Comparison of ENCODE assay signal across 8 mouse cellular contexts in genomic region chr2:27813370-27813769, GRCm38 (mm10).
DNase-seq lines count a peak whose midpoint lies in the region; ATAC-seq and TF ChIP-seq lines count a peak whose summit lies in the region.

No protein-coding gene starts in this region.

- WGBS in hindbrain, embryonic 11.5 days: 57% methylated on average over 6 of the region's 6 CpGs
- 60% methylated on average over 6 of the region's 6 CpGs for WGBS in hindbrain, embryonic 16.5 days
- WGBS in limb, embryonic 13.5 days: 17% methylated on average over 6 of the region's 6 CpGs

- intact Hi-C loops in gastrocnemius, adult 2 months (cut with DNase I): no loop called here

- no peak overlapping the region for H3K27ac ChIP-seq in hindbrain, embryonic 11.5 days (ENCODE audit: low read depth, low read length)
- no peak overlapping the region for H3K27ac ChIP-seq in hindbrain, embryonic 16.5 days (ENCODE audit: low read depth, low read length)
- H3K27ac ChIP-seq in gastrocnemius, adult 2 months: no peak overlapping the region
- peak overlapping the region; percentile 84 for H3K27ac ChIP-seq in limb, embryonic 13.5 days
- no peak overlapping the region for H3K27ac ChIP-seq in layer of hippocampus, adult 2 months

- H3K9me3 ChIP-seq in hindbrain, embryonic 11.5 days (ENCODE audit: control insufficient read depth, low read length): no peaks in the 10 kb centered on the region
- no peaks in the 10 kb centered on the region for H3K9me3 ChIP-seq in hindbrain, embryonic 16.5 days (ENCODE audit: control insufficient read depth, low read length)
- 0 out of 2 replicates have a peak, but pooled peaks cover under 1% of the 10 kb centered on the region for H3K9me3 ChIP-seq in limb, embryonic 13.5 days

- H3K27me3 ChIP-seq in hindbrain, embryonic 11.5 days (ENCODE audit: control insufficient read depth, insufficient read depth, low read length): no peaks in the 10 kb centered on the region
- no peaks in the 10 kb centered on the region for H3K27me3 ChIP-seq in hindbrain, embryonic 16.5 days (replicated peaks; ENCODE audit: control insufficient read depth, insufficient read depth, low read length)
- H3K27me3 ChIP-seq in limb, embryonic 13.5 days: no peaks in the 10 kb centered on the region

- TF ChIP-seq CTCF in gastrocnemius, adult 2 months (IDR thresholded peaks at IDR 0.05): no peak
- no peak for TF ChIP-seq CTCF in layer of hippocampus, adult 2 months (conservative IDR thresholded peaks at IDR 0.05)

- H3K4me3 ChIP-seq in hindbrain, embryonic 11.5 days (ENCODE audit: low read depth, low read length): no peak overlapping the region
- H3K4me3 ChIP-seq in hindbrain, embryonic 16.5 days (ENCODE audit: low read length): no peak overlapping the region
- no peak overlapping the region for H3K4me3 ChIP-seq in gastrocnemius, adult 2 months
- H3K4me3 ChIP-seq in limb, embryonic 13.5 days: no peak overlapping the region
- H3K4me3 ChIP-seq in layer of hippocampus, adult 2 months: no peak overlapping the region

- H3K9ac ChIP-seq in hindbrain, embryonic 11.5 days (ENCODE audit: low read depth, low read length): no peak overlapping the region
- H3K9ac ChIP-seq in hindbrain, embryonic 16.5 days (ENCODE audit: low read depth, low read length): no peak overlapping the region
- no peak overlapping the region for H3K9ac ChIP-seq in limb, embryonic 13.5 days

- DNase-seq in hindbrain, embryonic 11.5 days (ENCODE audit: low spot score): peak; percentile 22
- peak; percentile 45 for DNase-seq in adipocyte (ENCODE audit: low spot score)
- DNase-seq in gastrocnemius, adult 2 months: peak; percentile 72
- no peak for DNase-seq in spleen, postnatal 14 days (ENCODE audit: low spot score in 2 of 2)
- DNase-seq in layer of hippocampus, adult 2 months (ENCODE audit: low spot score in 2 of 2): no peak

- no peak for ATAC-seq in hindbrain, embryonic 11.5 days (ENCODE audit: low FRiP score)
- no peak for ATAC-seq in hindbrain, embryonic 16.5 days
- peak; percentile 89 for ATAC-seq in limb, embryonic 13.5 days (ENCODE audit: low FRiP score, low read depth)
- ATAC-seq in megakaryocyte-erythroid progenitor cell, adult 5-6 weeks (replicated peaks; ENCODE audit: low FRiP score, low TSS enrichment, poor library complexity, severe bottlenecking): no peak

- no peaks in the 10 kb centered on the region for H3K4me1 ChIP-seq in hindbrain, embryonic 11.5 days (replicated peaks; ENCODE audit: control insufficient read depth, insufficient read depth, low read length)
- H3K4me1 ChIP-seq in hindbrain, embryonic 16.5 days (ENCODE audit: control insufficient read depth, insufficient read depth, low read depth, low read length): no peaks in the 10 kb centered on the region; the same call in 1 of the 2 replicates
- peaks cover 34% of the 10 kb centered on the region for H3K4me1 ChIP-seq in limb, embryonic 13.5 days

- H3K36me3 ChIP-seq in hindbrain, embryonic 11.5 days (ENCODE audit: control insufficient read depth, insufficient read depth, low read length): no peaks in the 10 kb centered on the region
- H3K36me3 ChIP-seq in hindbrain, embryonic 16.5 days (ENCODE audit: control insufficient read depth, insufficient read depth, low read length): no peaks in the 10 kb centered on the region
- no peaks in the 10 kb centered on the region for H3K36me3 ChIP-seq in limb, embryonic 13.5 days

- H3K4me2 ChIP-seq in hindbrain, embryonic 11.5 days (replicated peaks; ENCODE audit: low read depth, low read length): no peak overlapping the region
- H3K4me2 ChIP-seq in hindbrain, embryonic 16.5 days (ENCODE audit: low read length): no peak overlapping the region
- peak overlapping the region; percentile 31 for H3K4me2 ChIP-seq in limb, embryonic 13.5 days (replicated peaks)

Comparison
In these comparisons a context has a peak if more than half of its experiments do, and no peak if none do; other contexts are left out.
1. DNase-seq: peak in hindbrain, embryonic 11.5 days (single experiment), adipocyte (single experiment) and gastrocnemius, adult 2 months (single experiment); none in spleen, postnatal 14 days (0 of 2) and layer of hippocampus, adult 2 months (0 of 2).